Mouse (Mus musculus) embryonic facial prominence, embryonic 14.5 days (tissue): ENCODE data around the gene Glt8d2. TPM values are rescaled to one million over a fixed set of nuclear protein-coding genes. Genes with fewer than 3 reads are reported as not detected.
"Not testable (repeated sequence)": the region's sequence is repeated elsewhere in the genome, so short reads cannot be mapped to it uniquely, and the experiment has no call there.

Experiments
- ATAC-seq: fragments of 200-750 bp; cut with Nextera tagmentation; 2 replicates; pipeline ENCODE4 v1.8.0; 2017; ENCODE audit warnings: low read depth, moderate number of reproducible peaks, moderate TSS enrichment
- DNase-seq: peaks from one replicate; pipeline ENCODE4 v3.0.0-alpha.2; 2015; ENCODE audit warnings: low spot score
- H3K27ac ChIP-seq: fragments of 300-500 bp; sonication (generic); replicated peaks from 2 replicates; pipeline ENCODE4 v1.5.1; 2014; ENCODE audit warnings: low read depth, mild to moderate bottlenecking, low read length, moderate library complexity
- H3K27me3 ChIP-seq: fragments of 300-500 bp; sonication (generic); replicated peaks from 2 replicates; pipeline ENCODE4 v1.6.1; 2014; ENCODE audit warnings: low read length; ENCODE audit not compliant: control insufficient read depth, insufficient read depth
- H3K36me3 ChIP-seq: fragments of 300-500 bp; sonication (generic); 2 replicates; pipeline ENCODE4 v1.6.1; 2014; ENCODE audit warnings: low read length, mixed read lengths; ENCODE audit not compliant: control insufficient read depth, insufficient read depth
- H3K4me1 ChIP-seq: fragments of 300-500 bp; sonication (generic); 2 replicates; pipeline ENCODE4 v1.6.1; 2014; ENCODE audit warnings: antibody characterized with exemption, low read length; ENCODE audit not compliant: control insufficient read depth, insufficient read depth
- H3K4me2 ChIP-seq: fragments of 300-500 bp; sonication (generic); 2 replicates; pipeline ENCODE4 v1.6.1; 2014; ENCODE audit warnings: low read depth, mild to moderate bottlenecking, low read length, moderate library complexity, mixed read lengths
- H3K4me3 ChIP-seq: fragments of 300-500 bp; sonication (generic); 2 replicates; pipeline ENCODE4 v1.5.1; 2014; ENCODE audit warnings: low read depth, mild to moderate bottlenecking, low read length
- H3K9ac ChIP-seq: fragments of 300-500 bp; sonication (generic); 2 replicates; pipeline ENCODE4 v1.6.1; 2014; ENCODE audit warnings: low read depth, mild to moderate bottlenecking, low read length, moderate library complexity, mixed read lengths
- H3K9me3 ChIP-seq: fragments of 300-500 bp; sonication (generic); 2 replicates; pipeline ENCODE4 v1.6.1; 2016; ENCODE audit warnings: low read length; ENCODE audit not compliant: control insufficient read depth
- WGBS: fragments of 180-500 bp; shearing (Covaris S2); extraction: QIAGEN DNeasy Blood & Tissue Kit; methylation state at CpG from one replicate; pipeline ENCODE4 v1.1.7; 2014; 5-methylcytosine and 5-hydroxymethylcytosine counted together
- polyA plus RNA-seq: library from polyadenylated mRNA; unstranded; fragments of >200 nt; fragmentation: Nextera tagmentation; extraction: Ambion mirVana; gene quantifications from 2 replicates; pipeline ENCODE4 v1.2.1, GENCODE M21; 2014

Gene Glt8d2
- polyA plus RNA-seq, 1 experiment from 2014 or later: 25.6 TPM

- no peak overlapping the region for H3K4me3 ChIP-seq
- no peaks in the 10 kb centered on the region for H3K9me3 ChIP-seq
- peaks cover 3% of the 10 kb centered on the region; the same call in 1 of the 2 replicates for H3K4me1 ChIP-seq
- peaks cover 48% of the 10 kb centered on the region for H3K36me3 ChIP-seq
- H3K27ac ChIP-seq: no peak overlapping the region
- WGBS: 96% methylated on average over 7 of the region's 7 CpGs
- no peak overlapping the region for H3K9ac ChIP-seq
- ATAC-seq: no peak
- no peak for DNase-seq
- H3K4me2 ChIP-seq: no peak overlapping the region
- no peaks in the 10 kb centered on the region for H3K27me3 ChIP-seq
These were observed 56.1 kb downstream of the Glt8d2 start for GRCm38 (mm10) chr10:82634348-82634747.

GRCm38 (mm10) chr10:82632496-82633280 lies 57.8 kb downstream of the Glt8d2 start:
- no peak overlapping the region for H3K4me2 ChIP-seq

GRCm38 (mm10) chr10:82631133-82631532 lies 59.3 kb downstream of the Glt8d2 start:
- Histone ChIP-seq H3K36me3 (peaks cover 23% of the 10 kb centered on the region), H3K27me3 (no peaks in the 10 kb centered on the region), H3K9me3 (no peaks in the 10 kb centered on the region), H3K4me2 (peak overlapping the region; percentile 87), H3K4me3 (peak overlapping the region; percentile 60; the same call in 1 of the 2 replicates), H3K4me1 (peaks cover 3% of the 10 kb centered on the region; the same call in 1 of the 2 replicates), H3K9ac (no peak overlapping the region), H3K27ac (no peak overlapping the region)
- WGBS: 85% methylated on average over 7 of the region's 7 CpGs
- DNase-seq (no peak), ATAC-seq (no peak)

More at GRCm38 (mm10) chr10:82632496-82633280, 57.8 kb downstream of the Glt8d2 start:
- Histone ChIP-seq H3K36me3 (peaks cover 39% of the 10 kb centered on the region), H3K27ac (no peak overlapping the region), H3K27me3 (no peaks in the 10 kb centered on the region), H3K9ac (no peak overlapping the region), H3K9me3 (no peaks in the 10 kb centered on the region), H3K4me3 (no peak overlapping the region), H3K4me1 (peaks cover 3% of the 10 kb centered on the region; the same call in 1 of the 2 replicates)
- DNase-seq (no peak), ATAC-seq (no peak)
- 97% methylated on average over 12 of the region's 12 CpGs for WGBS

- H3K27ac ChIP-seq: peak overlapping the region; percentile 84; the same call in 1 of the 2 replicates
- no peaks in the 10 kb centered on the region for H3K27me3 ChIP-seq
- 16% methylated on average over 7 of the region's 7 CpGs for WGBS
- peak overlapping the region; percentile 84 for H3K9ac ChIP-seq
- H3K9me3 ChIP-seq: no peaks in the 10 kb centered on the region
- no peak for DNase-seq
- peak overlapping the region; percentile 60 for H3K4me3 ChIP-seq
- H3K36me3 ChIP-seq: peaks cover 21% of the 10 kb centered on the region
- peaks cover 3% of the 10 kb centered on the region; the same call in 1 of the 2 replicates for H3K4me1 ChIP-seq
- H3K4me2 ChIP-seq: peak overlapping the region; percentile 87
- no peak for ATAC-seq
These were observed 60.0 kb downstream of the Glt8d2 start for GRCm38 (mm10) chr10:82630497-82630896.

- H3K27ac ChIP-seq: peak within 1 kb of the TSS; percentile 90
- peak within 1 kb of the TSS; percentile 60 for H3K4me3 ChIP-seq
- peak within 1 kb of the TSS; percentile 84 for H3K9ac ChIP-seq
- not testable (repeated sequence) for H3K4me1 ChIP-seq, H3K27me3 ChIP-seq, H3K9me3 ChIP-seq
- ATAC-seq: peak; percentile 98
- peak within 1 kb of the TSS; percentile 87 for H3K4me2 ChIP-seq
- peak; percentile 98 for DNase-seq
- 2% methylated on average over 22 of the region's 78 CpGs for WGBS
- peaks cover 21% of the 10 kb centered on the region for H3K36me3 ChIP-seq
These were observed 60.7 kb downstream of the Glt8d2 start, which contains the start of gene Tdg for GRCm38 (mm10) chr10:82629586-82630255. TSS of gene Tdg (plus strand) at chr10:82629828.

GRCm38 (mm10) chr10:82629111-82629585 lies 61.3 kb downstream of the Glt8d2 start:
- Histone ChIP-seq H3K4me2 (peak overlapping the region; percentile 77), H3K9me3 (no peaks in the 10 kb centered on the region)
- ATAC-seq: peak; percentile 58

GRCm38 (mm10) chr10:82623553-82623932 lies 66.9 kb downstream of the Glt8d2 start:
- not testable (repeated sequence) for DNase-seq, H3K27me3 ChIP-seq, H3K4me1 ChIP-seq, H3K9me3 ChIP-seq, H3K36me3 ChIP-seq, ATAC-seq
- 0% methylated on average over 2 of the region's 2 CpGs for WGBS
- Histone ChIP-seq H3K27ac (peak overlapping the region; percentile 81), H3K4me3 (peak overlapping the region; percentile 69), H3K9ac (peak overlapping the region; percentile 77), H3K4me2 (peak overlapping the region; percentile 67)

More at GRCm38 (mm10) chr10:82629111-82629585, 61.3 kb downstream of the Glt8d2 start:
- peak overlapping the region; percentile 60 for H3K4me3 ChIP-seq
- 5% methylated on average over 11 of the region's 11 CpGs for WGBS
- H3K27ac ChIP-seq: peak overlapping the region; percentile 90
- peak; percentile 42 for DNase-seq
- peaks cover 15% of the 10 kb centered on the region for H3K36me3 ChIP-seq
- H3K27me3 ChIP-seq: no peaks in the 10 kb centered on the region
- peaks cover 3% of the 10 kb centered on the region; the same call in 1 of the 2 replicates for H3K4me1 ChIP-seq
- H3K9ac ChIP-seq: peak overlapping the region; percentile 84

GRCm38 (mm10) chr10:82622671-82623552 lies 67.5 kb downstream of the Glt8d2 start, which contains the start of gene 1190007I07Rik:
TSS of gene 1190007I07Rik (minus strand) at chr10:82623228.
- H3K9ac ChIP-seq: peak within 1 kb of the TSS; percentile 77

More at GRCm38 (mm10) chr10:82622671-82623552, 67.5 kb downstream of the Glt8d2 start, which contains the start of gene 1190007I07Rik:
- under 1% methylated on average over 36 of the region's 61 CpGs for WGBS
- Histone ChIP-seq H3K36me3 (no peaks in the 10 kb centered on the region), H3K27ac (peak within 1 kb of the TSS; percentile 81), H3K4me2 (peak within 1 kb of the TSS; percentile 67), H3K27me3 (no peaks in the 10 kb centered on the region), H3K9me3 (no peaks in the 10 kb centered on the region), H3K4me3 (peak within 1 kb of the TSS; percentile 69), H3K4me1 (peaks cover 6% of the 10 kb centered on the region)
- ATAC-seq: peak; percentile 92
- peak; percentile 95 for DNase-seq
